Mouse (Mus musculus) hindbrain, embryonic 12.5 days (tissue): ENCODE results near the gene Gm8369. TPM values are rescaled to one million over a fixed set of nuclear protein-coding genes. Genes with fewer than 3 reads are reported as not detected.

Experiments
- polyA plus RNA-seq: library from polyadenylated mRNA; unstranded; fragments of >200 nt; fragmentation: Nextera tagmentation; extraction: Ambion mirVana; gene quantifications from 2 replicates; pipeline ENCODE4 v1.2.1, GENCODE M21; 2016

The Gm8369 gene
- polyA plus RNA-seq, 1 experiment from 2014 or later = not detected

Other genes starting within 250 kb of the Gm8369 start
- not detected in 2 replicates for gene Ms4a1, start 219.7 kb upstream of the Gm8369 start, polyA plus RNA-seq
- not detected in 2 replicates for gene Ms4a5, start 202.1 kb upstream of the Gm8369 start, polyA plus RNA-seq
- gene Ms4a14, start 171.5 kb upstream of the Gm8369 start, polyA plus RNA-seq = not detected in 2 replicates
- gene Ms4a7, start 149.8 kb upstream of the Gm8369 start, polyA plus RNA-seq = 2.6 and 3.7 TPM in 2 replicates
- gene Ms4a4a, start 110.4 kb upstream of the Gm8369 start, polyA plus RNA-seq = 3.5 and 4.0 TPM in 2 replicates
- 0.26 TPM in 1 of 2 replicates, not detected in the other for gene Ms4a4c, start 81.2 kb upstream of the Gm8369 start, polyA plus RNA-seq
- gene Ms4a4b, start 42.4 kb upstream of the Gm8369 start, polyA plus RNA-seq = not detected in 2 replicates
- gene Ms4a6c, start 16.6 kb upstream of the Gm8369 start, polyA plus RNA-seq = 1.8 and 2.6 TPM in 2 replicates
- 4.2 and 4.6 TPM in 2 replicates for gene Ms4a6b, start 30.6 kb downstream of the Gm8369 start, polyA plus RNA-seq
- gene Ms4a4d, start 50.9 kb downstream of the Gm8369 start, polyA plus RNA-seq = 0.16 TPM in 1 of 2 replicates, not detected in the other
- 2.2 and 3.1 TPM in 2 replicates for gene Ms4a6d, start 118.9 kb downstream of the Gm8369 start, polyA plus RNA-seq
- gene Ms4a2, start 137.8 kb downstream of the Gm8369 start, polyA plus RNA-seq = not detected in 2 replicates
- 0.25 TPM in 1 of 2 replicates, not detected in the other for gene Ms4a3, start 154.9 kb downstream of the Gm8369 start, polyA plus RNA-seq
- gene Oosp2, start 174.6 kb downstream of the Gm8369 start, polyA plus RNA-seq = not detected in 2 replicates
- gene Oosp1, start 205.2 kb downstream of the Gm8369 start, polyA plus RNA-seq = not detected in 2 replicates
- not detected in 2 replicates for gene Oosp3, start 211.1 kb downstream of the Gm8369 start, polyA plus RNA-seq